Mouse (Mus musculus) hindbrain, embryonic 11.5 days (tissue): Measurements from ENCODE around the gene Mamstr. TPM values are rescaled to one million over a fixed set of nuclear protein-coding genes. Genes with fewer than 3 reads are reported as not detected.

Experiments used
- ATAC-seq: fragments of 200-750 bp; cut with Nextera tagmentation; 2 replicates; pipeline ENCODE4 v1.8.0; 2017; ENCODE audit warnings: mild to moderate bottlenecking, moderate TSS enrichment, moderate library complexity; ENCODE audit not compliant: low FRiP score
- DNase-seq: peaks from one replicate; pipeline ENCODE4 v3.0.0-alpha.2; 2015; ENCODE audit warnings: low spot score
- H3K27ac ChIP-seq: fragments of 300-500 bp; sonication (generic); 2 replicates; pipeline ENCODE4 v1.5.1; 2014; ENCODE audit warnings: mild to moderate bottlenecking, low read depth, low read length
- H3K27me3 ChIP-seq: fragments of 300-500 bp; sonication (generic); 2 replicates; pipeline ENCODE4 v1.6.1; 2014; ENCODE audit warnings: mild to moderate bottlenecking, low read length, moderate library complexity, mixed read lengths; ENCODE audit not compliant: control insufficient read depth, insufficient read depth
- H3K36me3 ChIP-seq: fragments of 300-500 bp; sonication (generic); 2 replicates; pipeline ENCODE4 v1.6.1; 2014; ENCODE audit warnings: mild to moderate bottlenecking, low read length, moderate library complexity, mixed read lengths; ENCODE audit not compliant: control insufficient read depth, insufficient read depth
- H3K4me1 ChIP-seq: fragments of 300-500 bp; sonication (generic); replicated peaks from 2 replicates; pipeline ENCODE4 v1.6.1; 2014; ENCODE audit warnings: low read length, mixed read lengths; ENCODE audit not compliant: control insufficient read depth, insufficient read depth
- H3K4me2 ChIP-seq: fragments of 300-500 bp; sonication (generic); replicated peaks from 2 replicates; pipeline ENCODE4 v1.6.1; 2014; ENCODE audit warnings: mild to moderate bottlenecking, low read depth, low read length
- H3K4me3 ChIP-seq: fragments of 300-500 bp; sonication (generic); 2 replicates; pipeline ENCODE4 v1.5.1; 2014; ENCODE audit warnings: low read depth, low read length
- H3K9ac ChIP-seq: fragments of 300-500 bp; sonication (generic); 2 replicates; pipeline ENCODE4 v1.6.1; 2014; ENCODE audit warnings: low read depth, low read length
- H3K9me3 ChIP-seq: fragments of 300-500 bp; sonication (generic); 2 replicates; pipeline ENCODE4 v1.6.1; 2016; ENCODE audit warnings: low read length; ENCODE audit not compliant: control insufficient read depth
- WGBS: fragments of 180-500 bp; shearing (Covaris S2); extraction: QIAGEN DNeasy Blood & Tissue Kit; methylation state at CpG from one replicate; pipeline ENCODE4 v1.1.7; 2014; 5-methylcytosine and 5-hydroxymethylcytosine counted together
- polyA plus RNA-seq: library from polyadenylated mRNA; unstranded; fragments of >200 nt; fragmentation: Nextera tagmentation; extraction: Ambion mirVana; gene quantifications from 2 replicates; pipeline ENCODE4 v1.2.1, GENCODE M21; 2014

The Mamstr gene
- 1.7 and 2.1 TPM in 2 replicates for polyA plus RNA-seq

DNA sequence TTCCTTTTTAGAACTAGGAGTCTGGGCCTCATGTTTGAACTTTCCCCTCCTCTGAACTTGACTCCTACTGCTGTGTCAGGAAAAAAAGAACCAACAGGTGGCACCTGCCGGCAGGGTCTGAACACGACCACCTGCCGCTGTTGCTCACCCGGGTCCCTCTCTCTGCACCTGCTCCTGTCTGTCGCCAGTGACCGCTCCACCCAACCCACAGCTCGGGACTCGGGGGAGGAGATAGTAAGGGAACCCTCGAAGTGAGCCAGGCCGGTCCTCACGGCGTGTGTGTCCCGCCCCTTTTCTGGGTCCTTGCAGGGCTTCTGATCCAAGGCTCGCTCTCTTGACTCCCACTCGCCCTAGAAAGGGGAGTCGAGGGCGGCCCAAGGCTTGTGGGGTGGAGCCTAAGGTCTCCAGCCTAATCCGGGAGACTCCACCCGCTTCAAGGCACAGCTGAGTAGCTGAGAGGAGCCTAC, at the start of gene Mamstr:
TSS of gene Mamstr (plus strand) at position 417 of the 467 bp plus-strand sequence.
- 30% methylated on average over 19 of the region's 19 CpGs for WGBS
- H3K27me3 ChIP-seq, result peaks cover 2% of the 10 kb centered on the region; the same call in 1 of the 2 replicates
- H3K4me3 ChIP-seq, result no peak within 1 kb of the TSS
- H3K4me1 ChIP-seq, result peaks cover 4% of the 10 kb centered on the region; the same call in 1 of the 2 replicates
- no peak within 1 kb of the TSS for H3K9ac ChIP-seq
- H3K36me3 ChIP-seq, result no peaks in the 10 kb centered on the region
- no peak within 1 kb of the TSS for H3K27ac ChIP-seq
- 0 out of 2 replicates have a peak within 1 kb of the TSS, but pooled peaks have one; percentile 36 for H3K4me2 ChIP-seq
- no peaks in the 10 kb centered on the region for H3K9me3 ChIP-seq
- DNase-seq, result no peak
- ATAC-seq, result no peak

- Histone ChIP-seq H3K4me3 (no peak overlapping the region), H3K9me3 (no peaks in the 10 kb centered on the region), H3K27me3 (no peaks in the 10 kb centered on the region), H3K27ac (no peak overlapping the region), H3K4me1 (no peaks in the 10 kb centered on the region), H3K9ac (no peak overlapping the region), H3K4me2 (no peak overlapping the region), H3K36me3 (no peaks in the 10 kb centered on the region)
- DNase-seq, result no peak
- ATAC-seq, result no peak
- whole genome bisulfite sequencing, result 70% methylated on average over 3 of the region's 3 CpGs
Observed at GRCm38 (mm10) chr7:45590874-45591273, 48.9 kb upstream of the Mamstr start.

DNA sequence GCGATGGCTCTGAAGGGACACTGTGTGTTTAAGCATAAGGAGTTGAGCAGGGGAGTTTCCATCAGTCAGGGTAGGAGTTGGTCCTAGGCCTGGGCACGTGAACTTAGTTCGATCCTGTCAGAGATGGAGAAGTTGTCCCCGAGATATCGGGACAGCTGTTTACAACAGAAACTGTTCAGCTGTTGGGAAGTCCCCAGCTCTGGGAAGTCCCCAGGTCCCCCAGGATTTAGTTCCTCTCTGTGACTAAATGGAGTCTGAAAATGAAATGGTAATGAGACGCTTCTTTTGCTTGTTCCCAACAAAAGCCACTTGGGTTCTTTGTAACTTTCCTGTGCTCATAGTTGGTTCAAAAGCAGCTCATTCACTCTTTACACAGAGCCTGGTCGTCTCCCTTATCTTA, 47.9 kb upstream of the Mamstr start:
- Histone ChIP-seq H3K27me3 (no peaks in the 10 kb centered on the region), H3K4me3 (no peak overlapping the region), H3K4me1 (no peaks in the 10 kb centered on the region), H3K9me3 (no peaks in the 10 kb centered on the region), H3K27ac (no peak overlapping the region), H3K36me3 (no peaks in the 10 kb centered on the region), H3K4me2 (no peak overlapping the region), H3K9ac (no peak overlapping the region)
- no peak for ATAC-seq
- no peak for DNase-seq
- WGBS, result 81% methylated on average over 7 of the region's 7 CpGs

GRCm38 (mm10) chr7:45593118-45593815, 46.5 kb upstream of the Mamstr start:
- Histone ChIP-seq H3K36me3 (no peaks in the 10 kb centered on the region), H3K9ac (no peak overlapping the region), H3K9me3 (no peaks in the 10 kb centered on the region), H3K27me3 (no peaks in the 10 kb centered on the region), H3K4me3 (no peak overlapping the region), H3K27ac (no peak overlapping the region), H3K4me2 (no peak overlapping the region), H3K4me1 (no peaks in the 10 kb centered on the region)
- DNase-seq (peak; percentile 80), ATAC-seq (no peak)
- WGBS, result 27% methylated on average over 10 of the region's 10 CpGs

- Histone ChIP-seq H3K36me3 (no peaks in the 10 kb centered on the region), H3K27ac (no peak overlapping the region), H3K9me3 (no peaks in the 10 kb centered on the region), H3K4me2 (no peak overlapping the region), H3K9ac (no peak overlapping the region), H3K4me1 (no peaks in the 10 kb centered on the region), H3K27me3 (no peaks in the 10 kb centered on the region), H3K4me3 (no peak overlapping the region)
- no peak for ATAC-seq
- WGBS, result 86% methylated on average over 4 of the region's 4 CpGs
- DNase-seq, result no peak
Observed at GRCm38 (mm10) chr7:45595176-45595575, 44.6 kb upstream of the Mamstr start.

GRCm38 (mm10) chr7:45596107-45596506, 43.7 kb upstream of the Mamstr start:
- Histone ChIP-seq H3K4me1 (no peaks in the 10 kb centered on the region), H3K9ac (no peak overlapping the region), H3K36me3 (no peaks in the 10 kb centered on the region), H3K27ac (no peak overlapping the region), H3K4me2 (no peak overlapping the region), H3K9me3 (no peaks in the 10 kb centered on the region), H3K4me3 (no peak overlapping the region), H3K27me3 (no peaks in the 10 kb centered on the region)
- ATAC-seq, result no peak
- no peak for DNase-seq
- WGBS, result 85% methylated on average over 1 of the region's 1 CpGs

- ATAC-seq (no peak), DNase-seq (no peak)
- Histone ChIP-seq H3K4me2 (no peak overlapping the region), H3K4me3 (no peak overlapping the region), H3K9ac (no peak overlapping the region), H3K36me3 (no peaks in the 10 kb centered on the region), H3K9me3 (no peaks in the 10 kb centered on the region), H3K27ac (no peak overlapping the region), H3K27me3 (no peaks in the 10 kb centered on the region), H3K4me1 (no peaks in the 10 kb centered on the region)
- WGBS, result 89% methylated on average over 5 of the region's 5 CpGs
Observed at GRCm38 (mm10) chr7:45597013-45597412, 42.8 kb upstream of the Mamstr start.

- WGBS, result 86% methylated on average over 6 of the region's 6 CpGs
- Histone ChIP-seq H3K4me1 (no peaks in the 10 kb centered on the region), H3K27me3 (no peaks in the 10 kb centered on the region), H3K9me3 (no peaks in the 10 kb centered on the region), H3K4me3 (no peak overlapping the region), H3K36me3 (no peaks in the 10 kb centered on the region), H3K4me2 (no peak overlapping the region), H3K27ac (no peak overlapping the region), H3K9ac (no peak overlapping the region)
- no peak for DNase-seq
- ATAC-seq, result no peak
Observed at GRCm38 (mm10) chr7:45597527-45597926, 42.2 kb upstream of the Mamstr start.
